Mouse (Mus musculus) erythroblast, embryonic 14.5 days (primary cell): ENCODE results near the gene Macrod2.

ENCODE experiments used
- GATA1 ChIP-seq: IDR thresholded peaks from 2 replicates; pipeline ENCODE4 v1.6.1; 2012; ENCODE audit warnings: low read length, inconsistent platforms, mixed read lengths
- TAL1 ChIP-seq: IDR thresholded peaks from 3 replicates; pipeline ENCODE4 v1.6.1; 2012; ENCODE audit warnings: low read length, inconsistent platforms, mixed read lengths

DNA sequence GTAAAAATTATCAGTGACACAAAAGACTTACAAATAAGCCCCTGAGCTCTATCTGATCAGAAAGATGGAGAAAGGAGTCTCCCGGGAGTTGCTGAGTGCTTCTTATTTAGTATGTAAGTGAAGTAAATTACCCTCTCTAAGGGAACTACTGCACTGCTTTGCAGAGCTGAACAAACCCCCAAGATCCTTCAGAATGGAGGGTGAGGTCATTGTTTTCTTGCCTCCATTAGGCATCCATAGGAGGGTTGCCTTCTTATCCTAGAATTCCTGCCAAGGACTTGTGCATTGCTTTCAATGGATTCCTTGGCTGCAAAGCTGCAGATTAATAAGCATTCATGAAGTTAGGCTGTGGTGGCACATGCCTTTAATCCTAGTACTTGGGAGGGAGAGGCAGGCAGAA, 470.5 kb downstream of the Macrod2 start:
- TF ChIP-seq GATA1 (no peak), TAL1 (no peak)
